Mouse (Mus musculus): Measurements from ENCODE around the gene Slc25a29. TPM values are rescaled to one million over a fixed set of nuclear protein-coding genes. Genes with fewer than 3 reads are reported as not detected.
A peak's percentile ranks its signal among the peaks of the same experiment; 100 is the strongest.

Slc25a29 gene
- polyA plus RNA-seq, 1 experiment from 2014 or later: 16.4 TPM

DNA sequence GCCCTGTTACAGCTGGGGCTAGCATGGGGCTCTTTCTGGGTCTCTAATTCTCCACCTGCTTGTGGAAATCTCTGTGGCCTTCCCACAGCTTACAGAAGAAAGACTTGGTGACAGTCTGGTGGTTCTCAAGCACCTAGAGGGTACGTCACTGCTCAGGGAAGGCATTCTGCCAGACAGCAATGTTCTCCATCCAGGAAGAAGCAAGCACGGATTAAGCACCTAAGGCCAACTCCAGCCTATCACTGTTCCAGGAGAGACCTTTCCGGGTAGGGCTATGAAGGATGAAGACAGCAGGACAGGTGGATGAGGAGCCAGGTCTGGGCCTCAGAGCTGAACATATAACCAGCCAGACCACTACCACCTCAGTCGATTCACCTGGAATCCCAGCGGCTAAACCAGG, 897 bp downstream of the Slc25a29 start:
- no peak for DNase-seq (ENCODE audit: low spot score)

DNA sequence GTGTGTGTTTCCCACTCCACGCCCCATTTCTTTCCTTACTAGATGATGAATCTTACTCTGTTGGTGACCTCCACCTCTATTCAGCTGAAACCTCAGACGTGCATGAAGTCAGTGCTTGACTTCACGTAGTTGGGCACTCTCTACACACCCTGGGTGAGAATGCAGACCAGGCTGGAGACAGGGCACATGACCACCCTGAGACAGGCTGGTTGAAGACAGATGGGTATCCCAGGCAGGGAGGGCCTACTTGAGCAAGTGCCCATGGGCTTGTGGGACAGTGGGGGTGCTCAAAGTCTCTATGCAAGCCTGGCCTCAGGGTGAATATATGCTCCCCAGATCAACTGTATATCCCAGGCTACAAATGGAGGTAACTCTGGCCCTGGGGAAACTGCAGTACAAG, 1.3 kb downstream of the Slc25a29 start:
- no peak for DNase-seq (ENCODE audit: low spot score)

DNA sequence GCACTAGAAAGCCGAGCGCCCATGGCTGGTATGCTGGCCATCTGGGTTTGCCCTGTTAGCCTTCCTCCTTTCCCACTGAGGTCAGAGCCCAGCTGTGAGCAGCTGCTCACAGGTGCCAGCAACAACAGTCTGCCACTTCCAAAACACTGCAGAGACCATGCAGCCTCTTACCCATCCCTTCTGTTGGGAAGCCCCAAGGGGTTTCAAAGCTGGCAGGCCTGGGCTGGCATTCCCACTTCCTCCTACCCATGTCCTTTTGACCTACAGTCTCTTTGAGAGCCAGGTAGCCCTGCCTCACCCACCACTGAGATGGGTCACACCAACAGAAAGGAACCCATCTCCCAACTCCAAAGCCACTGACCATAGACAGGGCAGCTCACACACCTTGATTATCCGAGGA, 2.3 kb downstream of the Slc25a29 start:
- DNase-seq (ENCODE audit: low spot score): no peak

DNA sequence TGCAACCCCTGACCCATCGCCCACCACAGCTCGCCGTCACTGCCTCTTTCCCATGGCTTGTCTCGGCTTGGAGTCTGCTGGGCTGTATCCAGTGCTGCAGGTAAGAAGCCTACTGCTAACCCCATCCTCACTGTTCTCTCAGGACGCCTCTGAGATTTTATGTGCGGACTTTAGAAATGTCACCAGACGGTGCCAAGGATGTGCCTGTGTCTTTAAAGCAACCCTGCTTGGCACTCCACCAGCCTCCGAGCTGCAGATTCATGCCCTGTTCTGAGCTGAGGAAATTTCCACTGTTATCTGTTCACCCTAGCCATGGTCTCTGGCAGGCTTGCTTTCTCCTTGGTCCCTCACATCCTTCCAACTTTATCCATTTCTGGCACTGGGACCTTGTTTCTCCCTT, 2.8 kb downstream of the Slc25a29 start:
- DNase-seq (ENCODE audit: low spot score): no peak

DNA sequence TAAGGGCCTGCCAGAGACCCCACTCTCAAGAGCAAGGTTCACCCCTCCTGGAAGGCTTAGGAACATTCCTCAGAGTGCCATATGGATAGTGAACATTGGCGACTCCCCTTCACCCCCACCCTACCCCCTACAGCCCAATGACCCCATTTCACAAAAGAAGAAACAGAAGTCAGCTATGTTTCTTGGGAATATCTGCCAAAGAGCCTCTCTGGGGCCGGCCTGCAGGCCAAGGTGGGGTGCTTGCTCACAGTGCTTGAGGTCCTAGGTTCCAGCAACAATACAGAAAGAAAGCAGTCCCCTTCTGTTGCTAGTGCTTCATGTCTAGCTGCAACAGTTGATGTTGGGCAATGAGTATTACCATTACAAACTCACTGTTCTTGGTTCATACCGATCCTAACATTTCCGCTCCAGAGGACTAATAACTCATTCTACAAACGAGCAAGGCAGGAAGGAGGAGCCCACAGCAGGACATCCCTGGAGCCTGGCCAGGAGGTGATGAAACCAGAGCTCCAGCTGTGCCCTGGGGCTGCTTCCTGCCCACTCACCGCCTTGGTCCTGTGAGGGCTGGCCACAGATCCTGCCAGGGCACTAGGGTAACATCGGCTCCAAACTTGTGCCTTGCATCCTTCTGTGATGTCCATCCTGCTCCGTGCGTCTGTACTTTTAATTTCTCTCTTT, 3.6 kb downstream of the Slc25a29 start:
- DNase-seq (ENCODE audit: low spot score): no peak

DNA sequence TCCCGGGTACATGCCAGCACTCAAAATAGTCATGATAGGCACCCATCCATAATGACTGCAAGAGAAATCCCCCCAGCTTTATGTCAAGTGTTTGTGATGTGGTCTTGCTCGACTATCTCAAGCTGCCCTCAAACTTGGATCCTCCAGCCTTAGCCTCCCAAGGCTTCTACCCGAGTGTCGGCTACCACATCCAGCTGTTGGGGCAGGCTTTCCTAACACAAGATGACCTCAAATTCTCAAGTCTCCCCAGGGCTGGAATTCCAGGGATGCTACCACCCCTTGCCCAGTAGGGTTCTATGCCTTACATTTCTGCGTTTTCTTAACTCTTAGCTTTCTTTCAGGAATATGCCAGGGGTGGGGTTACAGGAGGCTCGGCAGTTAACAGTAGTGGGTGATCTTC, 5.3 kb downstream of the Slc25a29 start:
- DNase-seq (ENCODE audit: low spot score): no peak

DNA sequence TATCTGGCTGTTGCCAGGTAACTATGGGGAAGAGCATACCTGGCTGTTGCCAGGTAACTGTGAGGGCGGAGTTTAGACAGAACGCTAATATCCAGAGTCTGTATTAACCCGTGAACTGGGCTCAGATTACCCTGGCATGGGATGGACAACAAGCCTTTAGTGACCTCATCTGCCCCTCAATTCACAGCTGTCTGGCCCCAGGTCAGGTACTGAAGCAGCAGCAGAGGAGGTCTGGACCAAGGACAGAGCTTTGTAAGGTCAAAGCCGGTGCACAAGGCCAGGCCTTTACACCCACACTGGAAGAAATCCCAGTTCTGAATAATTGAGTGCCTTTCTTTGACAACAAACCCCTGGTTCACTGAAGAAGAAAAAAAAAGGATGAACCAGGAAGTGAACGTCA, 6.0 kb downstream of the Slc25a29 start:
- DNase-seq (ENCODE audit: low spot score): no peak

DNA sequence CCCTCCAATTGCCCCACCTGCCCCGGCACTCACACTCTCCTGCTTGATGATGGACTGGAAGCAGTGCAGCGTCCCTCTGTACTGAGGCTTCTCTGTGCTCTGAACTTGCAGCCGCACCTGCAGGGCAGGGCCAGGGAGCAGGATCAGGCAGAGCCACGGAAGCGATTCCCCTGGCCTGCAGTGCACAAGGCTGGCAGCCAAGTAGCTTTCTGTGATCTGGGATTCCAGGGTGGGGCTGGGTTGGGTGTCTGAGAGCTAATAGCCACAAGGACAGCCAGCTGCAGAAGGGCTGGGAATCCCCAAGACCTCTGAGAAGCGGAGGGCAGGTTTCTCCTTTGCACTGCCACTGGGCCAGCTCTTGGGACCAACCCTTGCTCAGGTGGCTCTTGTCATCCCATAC, 8.0 kb downstream of the Slc25a29 start:
- DNase-seq (ENCODE audit: low spot score): no peak

DNA sequence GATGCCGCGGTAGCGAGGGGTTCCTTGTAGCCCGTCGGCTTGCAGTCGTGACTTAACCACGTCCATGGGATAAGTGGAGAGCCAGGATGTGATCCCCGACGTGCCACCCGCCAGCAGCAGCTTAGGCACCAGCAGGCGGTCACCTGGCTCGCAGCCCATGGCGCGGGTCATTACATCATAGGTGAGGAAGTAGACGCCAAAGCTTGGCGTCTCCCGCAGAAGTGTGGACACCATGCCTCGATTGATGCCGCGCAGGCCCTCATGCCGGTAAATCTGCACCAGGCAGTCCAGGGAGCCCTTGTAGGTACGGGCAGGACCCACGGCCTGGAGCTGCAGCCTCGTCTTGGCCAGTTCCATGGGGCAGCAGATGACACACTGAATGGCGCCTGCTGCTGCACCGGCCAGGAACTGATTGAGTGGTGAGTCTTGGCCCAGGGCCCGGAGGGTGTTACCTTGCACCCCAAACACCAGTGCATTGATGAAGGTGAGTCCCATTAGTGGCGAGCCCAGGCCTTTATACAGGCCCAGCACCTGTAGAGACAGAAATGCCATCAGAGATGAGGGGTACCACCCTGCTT, 8.6 kb downstream of the Slc25a29 start:
- DNase-seq (ENCODE audit: low spot score): no peak

DNA sequence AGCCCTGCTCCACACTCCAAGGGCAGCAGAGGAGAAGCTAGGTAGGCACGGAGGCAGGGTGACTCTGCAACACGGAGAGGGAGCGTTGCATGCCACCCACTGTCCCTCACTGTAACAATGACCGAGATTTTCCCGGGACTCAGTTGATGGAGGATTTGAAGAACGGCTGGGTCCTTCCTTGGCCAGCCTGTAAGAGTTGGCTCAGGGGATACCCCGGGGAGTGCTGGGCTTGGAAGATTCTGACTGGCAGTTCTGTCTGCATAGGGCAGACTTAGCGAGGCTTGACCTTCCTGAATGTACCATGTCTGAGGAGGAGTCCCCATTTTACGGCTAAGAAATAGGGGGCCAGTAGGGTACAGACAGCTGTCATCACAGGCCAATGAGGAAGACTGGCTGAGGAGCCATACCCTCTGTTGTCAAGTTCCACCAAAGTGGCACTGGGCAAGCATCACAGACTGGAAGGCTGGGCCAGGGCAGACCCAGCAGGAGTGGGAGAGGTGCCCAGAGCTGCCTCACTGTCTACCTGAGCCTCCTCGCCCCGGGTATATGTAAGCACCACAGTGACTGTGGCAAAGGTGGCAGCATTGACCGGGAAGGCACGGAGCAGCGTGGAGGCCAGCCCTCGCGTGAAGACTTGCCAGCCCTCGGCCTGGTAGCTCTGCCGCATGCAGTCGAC, 9.3 kb downstream of the Slc25a29 start:
- no peak for DNase-seq (ENCODE audit: low spot score)

DNA sequence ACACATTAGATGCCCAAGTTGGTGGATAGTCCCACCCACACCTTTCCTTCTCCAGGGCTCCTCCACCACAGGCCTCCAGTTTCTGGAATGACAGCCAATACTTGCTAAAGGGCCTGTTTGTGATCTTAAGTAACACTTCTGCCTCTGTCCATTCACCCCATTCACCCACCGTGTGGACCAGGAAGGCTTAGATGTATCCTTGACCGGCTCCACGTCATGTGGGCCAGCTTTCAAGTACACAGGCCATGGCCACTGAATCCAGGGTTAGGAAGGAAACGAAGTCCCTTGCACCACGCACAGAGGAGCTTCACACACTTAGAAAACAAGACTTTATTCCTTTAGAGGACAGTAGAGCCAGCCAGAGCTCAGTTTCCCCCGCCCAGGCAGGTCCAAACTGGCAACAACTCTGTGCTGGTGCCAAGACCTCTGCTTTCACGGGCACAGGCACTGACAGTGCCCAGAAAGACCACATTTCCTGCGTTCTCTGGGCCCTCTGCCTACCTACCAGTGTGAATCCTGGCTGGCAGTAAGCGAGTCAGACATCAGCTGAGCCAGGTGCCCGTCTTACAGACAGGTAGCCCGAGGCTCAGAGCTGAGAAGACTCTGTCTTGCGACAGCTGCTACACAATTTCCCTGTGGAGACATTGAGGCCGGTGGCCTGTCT, 10.0 kb downstream of the Slc25a29 start:
- no peak for DNase-seq (ENCODE audit: low spot score)

DNA sequence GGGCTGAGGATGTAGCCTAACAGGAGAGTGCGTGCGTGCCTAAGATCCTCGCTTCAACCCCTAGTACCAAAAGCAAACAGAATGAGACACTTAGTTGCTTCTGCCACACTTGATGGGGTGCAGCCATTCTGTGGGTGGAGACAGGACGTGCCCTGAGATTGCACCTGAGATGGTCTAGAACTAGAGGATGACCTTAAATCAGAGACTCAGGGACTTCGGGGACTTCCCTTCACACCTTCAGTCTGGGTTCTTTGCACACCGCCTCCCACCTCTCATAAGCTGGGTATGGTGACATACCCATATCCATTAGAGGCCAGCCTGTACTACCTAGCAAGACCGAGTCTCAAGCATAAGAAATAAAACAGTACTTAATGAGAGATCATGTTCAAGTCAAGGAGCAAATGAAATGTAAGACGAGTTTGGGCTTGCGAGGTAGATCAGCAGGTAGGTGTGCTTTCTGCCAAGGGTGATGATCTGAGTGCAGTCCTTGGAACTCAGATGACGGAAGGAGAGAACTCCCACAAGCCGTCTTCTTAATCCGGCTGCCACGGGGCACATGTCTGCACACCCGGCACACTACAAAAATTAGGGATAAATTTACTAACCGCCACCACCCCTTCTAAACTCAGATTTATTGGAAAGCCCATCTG, 11.3 kb downstream of the Slc25a29 start:
- no peak for DNase-seq (ENCODE audit: low spot score)

DNA sequence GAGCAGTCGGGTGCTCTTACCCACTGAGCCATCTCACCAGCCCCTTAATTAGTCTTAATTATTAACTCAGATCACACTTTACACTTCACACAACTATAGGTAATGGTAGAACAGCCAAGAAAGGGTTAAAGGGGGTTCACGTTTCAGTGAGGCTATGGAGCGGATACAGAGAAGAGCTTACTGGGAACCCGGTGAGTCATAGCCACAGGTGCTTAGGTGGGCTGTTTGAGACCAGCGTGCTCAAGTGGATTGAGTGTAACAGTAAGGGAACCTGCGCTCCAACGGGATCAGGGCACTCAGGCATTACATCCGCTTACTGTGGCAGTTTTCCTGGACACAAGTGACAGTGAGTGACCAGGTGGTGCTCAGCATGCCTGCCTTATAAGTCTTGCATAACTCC, 12.6 kb downstream of the Slc25a29 start:
- DNase-seq (ENCODE audit: low spot score): no peak

DNA sequence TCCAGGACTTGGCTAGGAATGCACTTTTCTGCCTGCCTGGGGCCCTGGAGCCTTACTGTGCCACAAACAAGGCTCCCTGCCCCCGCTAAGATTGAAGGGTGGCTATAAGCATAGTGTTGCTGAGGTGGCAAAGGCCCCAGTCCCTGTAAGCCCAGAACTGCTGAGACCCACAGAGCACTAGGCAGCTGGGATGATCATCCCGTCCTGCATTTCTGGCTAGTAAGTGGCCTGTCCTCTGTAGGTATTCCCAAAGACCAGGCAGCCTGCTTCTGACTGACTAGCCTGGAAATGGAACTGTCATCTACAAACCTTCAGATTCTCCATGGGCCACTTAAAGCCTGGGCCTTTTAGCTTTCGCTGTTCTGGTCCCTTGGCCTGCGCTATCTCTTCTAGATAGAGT, 15.2 kb downstream of the Slc25a29 start:
- DNase-seq (ENCODE audit: low spot score): no peak

DNA sequence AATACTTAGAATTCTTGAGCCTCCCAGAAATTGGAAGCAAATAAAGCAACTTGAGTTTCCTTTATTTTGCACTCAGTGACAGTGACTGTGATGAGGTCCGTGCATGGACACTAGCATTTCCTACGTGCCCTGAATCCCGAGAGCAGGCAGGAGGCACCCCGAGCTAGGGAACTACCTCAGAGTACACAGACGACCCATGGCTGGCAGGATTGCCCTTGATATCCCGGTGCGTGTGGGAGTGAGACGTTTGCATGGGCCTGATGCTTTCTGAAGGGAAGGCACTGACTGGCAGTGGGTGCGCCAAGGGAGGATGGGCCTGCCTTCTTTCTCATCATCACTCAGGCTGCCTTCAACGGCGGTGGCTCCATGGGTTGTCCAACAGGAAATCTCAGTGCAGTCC, 19.1 kb downstream of the Slc25a29 start:
- DNase-seq (ENCODE audit: low spot score): no peak

DNA sequence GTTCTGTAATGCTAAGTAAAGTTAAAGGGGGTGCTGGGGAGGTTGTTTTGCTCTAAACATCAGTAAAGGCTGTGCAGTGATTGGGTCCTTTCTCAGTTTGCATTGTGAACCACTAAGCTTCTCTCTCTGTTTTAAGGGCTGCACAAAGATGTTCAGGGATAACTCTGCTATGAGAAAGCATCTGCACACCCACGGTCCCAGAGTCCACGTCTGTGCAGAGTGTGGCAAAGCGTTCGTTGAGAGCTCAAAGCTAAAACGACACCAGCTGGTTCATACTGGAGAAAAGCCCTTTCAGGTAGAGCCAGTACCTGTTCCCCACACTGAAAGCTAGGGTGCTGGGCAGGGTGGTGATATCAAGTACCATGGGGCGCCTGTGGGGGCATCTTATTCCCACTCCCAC, 21.2 kb downstream of the Slc25a29 start:
- no peak for DNase-seq (ENCODE audit: low spot score)

DNA sequence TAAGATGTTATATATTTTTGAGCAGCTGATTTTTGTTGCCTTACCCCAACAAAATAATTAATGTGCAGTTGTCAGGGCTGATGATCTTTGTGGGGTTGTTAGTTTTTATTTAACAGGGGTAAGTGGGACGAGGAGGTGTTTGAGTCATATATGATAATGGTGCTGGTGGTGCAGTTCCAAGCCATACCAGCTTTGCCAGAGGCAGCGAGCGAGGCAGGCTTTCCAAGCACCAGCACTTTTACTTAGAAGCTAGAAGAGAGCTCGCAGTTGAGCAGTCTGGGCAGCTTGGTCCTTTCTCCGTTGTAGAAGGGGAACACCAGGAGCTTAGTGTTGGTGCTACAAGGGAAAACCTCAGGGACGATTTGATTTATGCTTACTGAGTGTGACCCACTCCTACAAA, 23.2 kb downstream of the Slc25a29 start:
- DNase-seq (ENCODE audit: low spot score): no peak

DNA sequence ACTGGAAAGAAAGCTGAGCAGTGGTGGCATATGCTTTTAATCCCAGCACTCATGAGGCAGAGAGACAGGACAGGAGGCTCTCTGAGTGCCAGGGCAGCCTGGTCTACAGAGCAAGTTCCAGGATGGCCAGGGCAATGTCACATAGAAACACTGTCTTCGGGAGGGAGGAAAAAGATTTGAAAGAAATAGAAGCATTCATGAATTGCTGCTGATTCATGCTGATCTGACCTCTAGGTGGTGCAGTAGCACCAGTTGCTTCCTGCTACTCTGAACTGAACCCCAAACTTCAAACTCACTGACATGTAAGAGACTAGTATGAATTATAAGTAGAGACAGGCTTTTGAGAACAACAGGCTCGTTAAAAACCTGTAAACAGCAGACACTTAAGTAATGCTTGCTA, 24.6 kb downstream of the Slc25a29 start:
- DNase-seq (ENCODE audit: low spot score): peak; percentile 55

DNA sequence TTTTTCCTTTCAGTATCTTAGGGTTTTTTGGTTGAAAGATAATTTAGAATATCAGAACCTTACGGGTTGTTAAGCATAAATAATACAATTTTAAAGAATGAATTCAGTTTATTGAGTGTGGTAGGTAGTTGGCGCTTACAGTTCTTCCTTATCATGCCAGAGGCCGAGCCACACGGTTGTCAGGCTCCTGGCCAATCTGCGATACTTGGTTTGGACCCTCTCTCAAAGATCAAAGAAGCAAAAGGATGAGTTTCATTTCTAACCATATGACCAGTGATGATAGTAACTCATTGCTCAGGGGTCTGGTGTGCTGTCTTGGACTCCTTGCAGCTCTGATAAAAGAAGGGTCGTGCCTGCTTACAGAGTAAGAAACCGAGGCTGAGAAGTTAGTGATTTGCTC, 25.4 kb downstream of the Slc25a29 start:
- no peak for DNase-seq (ENCODE audit: low spot score)

DNA sequence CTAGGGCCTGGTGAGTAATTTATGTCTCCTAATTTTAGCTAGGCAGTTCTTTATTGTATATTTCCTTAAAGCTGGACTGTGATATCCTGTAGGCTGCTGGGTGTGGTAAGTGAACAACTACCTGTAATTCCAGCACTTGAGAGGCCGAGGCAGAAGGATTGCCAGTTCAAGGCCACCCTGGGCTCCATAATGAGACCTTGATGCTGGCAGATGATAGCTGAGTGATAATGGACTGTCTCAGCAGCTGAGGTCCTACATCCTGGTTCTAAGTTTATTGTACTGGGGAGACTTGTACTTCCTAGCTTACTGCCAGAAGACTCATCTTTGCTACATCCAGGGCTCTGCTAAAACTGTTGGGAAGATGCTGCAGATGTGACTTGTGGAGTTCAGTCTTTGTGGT, 25.9 kb downstream of the Slc25a29 start:
- DNase-seq (ENCODE audit: low spot score): no peak

DNA sequence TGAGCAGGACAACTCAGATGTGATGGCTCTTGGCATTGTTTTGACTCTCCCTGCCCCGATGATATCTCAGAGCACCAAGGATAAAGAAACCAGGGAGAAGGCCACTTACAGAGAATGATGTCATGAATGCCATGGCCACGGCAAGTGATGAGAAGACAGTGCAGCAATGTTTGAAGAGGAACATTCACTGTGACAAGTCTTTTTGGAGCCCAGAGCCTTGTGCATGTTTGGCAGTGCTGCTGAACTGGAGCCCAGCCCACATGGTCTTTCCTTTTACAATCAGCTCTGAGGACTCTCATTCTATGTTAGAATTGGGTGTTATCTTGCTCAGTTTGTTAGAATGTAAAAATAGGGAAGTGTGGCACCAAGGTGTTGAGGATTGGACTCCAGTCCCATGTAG, 27.2 kb downstream of the Slc25a29 start:
- DNase-seq (ENCODE audit: low spot score): no peak

DNA sequence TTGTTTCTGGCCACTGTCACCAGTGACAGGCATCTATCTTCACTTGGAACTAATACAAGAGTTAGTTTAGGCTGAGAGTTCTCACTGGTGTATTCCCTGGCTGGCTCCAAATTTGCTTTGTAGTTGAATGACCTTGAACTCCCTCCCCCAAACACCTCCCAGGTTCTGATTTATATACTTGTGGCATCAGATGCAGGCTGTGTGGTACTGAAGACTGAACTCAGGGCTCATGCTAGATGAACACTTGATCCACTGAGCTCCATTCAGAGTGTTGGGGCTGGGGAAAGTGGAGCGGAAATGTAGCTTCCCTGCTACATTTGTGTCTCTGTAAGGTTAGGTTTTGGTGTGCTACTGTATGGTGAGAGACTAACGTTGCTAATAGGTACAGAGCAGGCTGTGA, 31.3 kb downstream of the Slc25a29 start:
- no peak for DNase-seq (ENCODE audit: low spot score)
